Mouse (Mus musculus): ENCODE measurements around the gene Abhd14a. TPM values are rescaled to one million over a fixed set of nuclear protein-coding genes. Genes with fewer than 3 reads are reported as not detected.

Gene Abhd14a
- polyA plus RNA-seq, 1 experiment from 2014 or later, result 51.9 TPM

- Histone ChIP-seq H3K27me3 (replicated peaks; ENCODE audit: control insufficient read depth, insufficient read depth, low read length) (no peaks in the 10 kb centered on the region), H3K27ac (ENCODE audit: low read depth, low read length) (peak overlapping the region; percentile 76), H3K9ac (ENCODE audit: low read length) (peak overlapping the region; percentile 86), H3K9me3 (replicated peaks; ENCODE audit: control insufficient read depth, low read length) (no peaks in the 10 kb centered on the region), H3K36me3 (ENCODE audit: control insufficient read depth, insufficient read depth, low read length) (peaks cover 45% of the 10 kb centered on the region), H3K4me1 (ENCODE audit: control insufficient read depth, insufficient read depth, low read length) (peaks cover 12% of the 10 kb centered on the region), H3K4me2 (ENCODE audit: low read length) (peak overlapping the region; percentile 96), H3K4me3 (ENCODE audit: low read depth, low read length) (peak overlapping the region; percentile 43)
- WGBS, result under 1% methylated on average over 98 of the region's 99 CpGs
- ATAC-seq, result peak; percentile 77
- peak; percentile 84 for DNase-seq (ENCODE audit: low spot score)
These were observed 17.5 kb upstream of the Abhd14a start for GRCm38 (mm10) chr9:106464751-106465541.

GRCm38 (mm10) chr9:106463122-106464063, 15.9 kb upstream of the Abhd14a start:
- H3K27ac ChIP-seq (ENCODE audit: low read depth, low read length), result no peak overlapping the region
- ATAC-seq (no peak), DNase-seq (ENCODE audit: low spot score) (no peak)
- H3K9me3 ChIP-seq (replicated peaks; ENCODE audit: control insufficient read depth, low read length), result no peaks in the 10 kb centered on the region
- WGBS, result 78% methylated on average over 21 of the region's 21 CpGs
- peaks cover 48% of the 10 kb centered on the region for H3K36me3 ChIP-seq (ENCODE audit: control insufficient read depth, insufficient read depth, low read length)
- H3K4me3 ChIP-seq (ENCODE audit: low read depth, low read length), result no peak overlapping the region
- H3K4me1 ChIP-seq (ENCODE audit: control insufficient read depth, insufficient read depth, low read length), result peaks cover 14% of the 10 kb centered on the region
- H3K27me3 ChIP-seq (replicated peaks; ENCODE audit: control insufficient read depth, insufficient read depth, low read length), result no peaks in the 10 kb centered on the region
- H3K4me2 ChIP-seq (ENCODE audit: low read length), result no peak overlapping the region
- H3K9ac ChIP-seq (ENCODE audit: low read length), result no peak overlapping the region

- no peak overlapping the region for H3K9ac ChIP-seq (ENCODE audit: low read length)
- H3K9me3 ChIP-seq (replicated peaks; ENCODE audit: control insufficient read depth, low read length), result no peaks in the 10 kb centered on the region
- H3K27ac ChIP-seq (ENCODE audit: low read depth, low read length), result no peak overlapping the region
- DNase-seq (ENCODE audit: low spot score) (no peak), ATAC-seq (no peak)
- 92% methylated on average over 12 of the region's 12 CpGs for WGBS
- no peaks in the 10 kb centered on the region for H3K27me3 ChIP-seq (replicated peaks; ENCODE audit: control insufficient read depth, insufficient read depth, low read length)
- H3K4me3 ChIP-seq (ENCODE audit: low read depth, low read length), result no peak overlapping the region
- peaks cover 48% of the 10 kb centered on the region for H3K36me3 ChIP-seq (ENCODE audit: control insufficient read depth, insufficient read depth, low read length)
- H3K4me1 ChIP-seq (ENCODE audit: control insufficient read depth, insufficient read depth, low read length), result peaks cover 22% of the 10 kb centered on the region
- H3K4me2 ChIP-seq (ENCODE audit: low read length), result no peak overlapping the region
These were observed 14.9 kb upstream of the Abhd14a start for GRCm38 (mm10) chr9:106462430-106462800.

- no peak overlapping the region for H3K4me2 ChIP-seq (ENCODE audit: low read length)
- no peak overlapping the region for H3K27ac ChIP-seq (ENCODE audit: low read depth, low read length)
- WGBS, result 86% methylated on average over 16 of the region's 16 CpGs
- H3K4me3 ChIP-seq (ENCODE audit: low read depth, low read length), result no peak overlapping the region
- H3K9me3 ChIP-seq (replicated peaks; ENCODE audit: control insufficient read depth, low read length), result no peaks in the 10 kb centered on the region
- no peak overlapping the region for H3K9ac ChIP-seq (ENCODE audit: low read length)
- peaks cover 48% of the 10 kb centered on the region for H3K36me3 ChIP-seq (ENCODE audit: control insufficient read depth, insufficient read depth, low read length)
- no peaks in the 10 kb centered on the region for H3K27me3 ChIP-seq (replicated peaks; ENCODE audit: control insufficient read depth, insufficient read depth, low read length)
- H3K4me1 ChIP-seq (ENCODE audit: control insufficient read depth, insufficient read depth, low read length), result peaks cover 28% of the 10 kb centered on the region
- ATAC-seq (no peak), DNase-seq (ENCODE audit: low spot score) (no peak)
These were observed 14.4 kb upstream of the Abhd14a start for GRCm38 (mm10) chr9:106461641-106462429.

- H3K36me3 ChIP-seq (ENCODE audit: control insufficient read depth, insufficient read depth, low read length), result peaks cover 48% of the 10 kb centered on the region
- ATAC-seq, result no peak
- WGBS, result 91% methylated on average over 9 of the region's 9 CpGs
These were observed 13.5 kb upstream of the Abhd14a start for GRCm38 (mm10) chr9:106461026-106461415.

GRCm38 (mm10) chr9:106460401-106461025, 13.0 kb upstream of the Abhd14a start:
- H3K27me3 ChIP-seq (replicated peaks; ENCODE audit: control insufficient read depth, insufficient read depth, low read length), result no peaks in the 10 kb centered on the region
- no peaks in the 10 kb centered on the region for H3K9me3 ChIP-seq (replicated peaks; ENCODE audit: control insufficient read depth, low read length)
- 82% methylated on average over 18 of the region's 18 CpGs for WGBS
- H3K4me2 ChIP-seq (ENCODE audit: low read length), result no peak overlapping the region
- no peak overlapping the region for H3K27ac ChIP-seq (ENCODE audit: low read depth, low read length)
- peaks cover 37% of the 10 kb centered on the region for H3K4me1 ChIP-seq (ENCODE audit: control insufficient read depth, insufficient read depth, low read length)
- DNase-seq (ENCODE audit: low spot score) (no peak), ATAC-seq (no peak)
- no peak overlapping the region; the same call in 1 of the 2 replicates for H3K9ac ChIP-seq (ENCODE audit: low read length)
- peaks cover 48% of the 10 kb centered on the region for H3K36me3 ChIP-seq (ENCODE audit: control insufficient read depth, insufficient read depth, low read length)
- no peak overlapping the region for H3K4me3 ChIP-seq (ENCODE audit: low read depth, low read length)

More at GRCm38 (mm10) chr9:106461026-106461415, 13.5 kb upstream of the Abhd14a start:
- DNase-seq (ENCODE audit: low spot score), result no peak
- H3K27ac ChIP-seq (ENCODE audit: low read depth, low read length), result no peak overlapping the region
- no peak overlapping the region for H3K9ac ChIP-seq (ENCODE audit: low read length)
- H3K4me2 ChIP-seq (ENCODE audit: low read length), result no peak overlapping the region
- no peak overlapping the region for H3K4me3 ChIP-seq (ENCODE audit: low read depth, low read length)
- H3K9me3 ChIP-seq (replicated peaks; ENCODE audit: control insufficient read depth, low read length), result no peaks in the 10 kb centered on the region
- peaks cover 36% of the 10 kb centered on the region for H3K4me1 ChIP-seq (ENCODE audit: control insufficient read depth, insufficient read depth, low read length)
- no peaks in the 10 kb centered on the region for H3K27me3 ChIP-seq (replicated peaks; ENCODE audit: control insufficient read depth, insufficient read depth, low read length)

GRCm38 (mm10) chr9:106459946-106460345, 12.5 kb upstream of the Abhd14a start:
- H3K4me2 ChIP-seq (ENCODE audit: low read length), result no peak overlapping the region
- DNase-seq (ENCODE audit: low spot score) (no peak), ATAC-seq (no peak)
- H3K4me3 ChIP-seq (ENCODE audit: low read depth, low read length), result no peak overlapping the region
- H3K9me3 ChIP-seq (replicated peaks; ENCODE audit: control insufficient read depth, low read length), result no peaks in the 10 kb centered on the region
- WGBS, result 82% methylated on average over 15 of the region's 15 CpGs
- no peak overlapping the region for H3K27ac ChIP-seq (ENCODE audit: low read depth, low read length)
- no peaks in the 10 kb centered on the region for H3K27me3 ChIP-seq (replicated peaks; ENCODE audit: control insufficient read depth, insufficient read depth, low read length)
- peaks cover 37% of the 10 kb centered on the region for H3K4me1 ChIP-seq (ENCODE audit: control insufficient read depth, insufficient read depth, low read length)
- H3K9ac ChIP-seq (ENCODE audit: low read length), result peak overlapping the region; percentile 2; the same call in 1 of the 2 replicates
- peaks cover 48% of the 10 kb centered on the region for H3K36me3 ChIP-seq (ENCODE audit: control insufficient read depth, insufficient read depth, low read length)

- Histone ChIP-seq H3K9me3 (replicated peaks; ENCODE audit: control insufficient read depth, low read length) (no peaks in the 10 kb centered on the region), H3K27ac (ENCODE audit: low read depth, low read length) (no peak overlapping the region), H3K4me3 (ENCODE audit: low read depth, low read length) (no peak overlapping the region), H3K4me1 (ENCODE audit: control insufficient read depth, insufficient read depth, low read length) (peaks cover 34% of the 10 kb centered on the region), H3K9ac (ENCODE audit: low read length) (peak overlapping the region; percentile 79; the same call in 1 of the 2 replicates), H3K27me3 (replicated peaks; ENCODE audit: control insufficient read depth, insufficient read depth, low read length) (no peaks in the 10 kb centered on the region), H3K36me3 (ENCODE audit: control insufficient read depth, insufficient read depth, low read length) (peaks cover 32% of the 10 kb centered on the region), H3K4me2 (ENCODE audit: low read length) (peak overlapping the region; percentile 99)
- 54% methylated on average over 5 of the region's 5 CpGs for WGBS
- DNase-seq (ENCODE audit: low spot score) (no peak), ATAC-seq (no peak)
These were observed 10.4 kb upstream of the Abhd14a start for GRCm38 (mm10) chr9:106457920-106458319.

Measured in forebrain, embryonic 14.5 days (tissue).